Mouse (Mus musculus) layer of hippocampus, adult 9-10 months (tissue): ENCODE measurements around the gene Kmt2b.

Experiments used
- DNase-seq: peaks from one replicate; pipeline ENCODE4 v3.0.0; 2022; ENCODE audit warnings: low spot score

The Kmt2b gene

DNA sequence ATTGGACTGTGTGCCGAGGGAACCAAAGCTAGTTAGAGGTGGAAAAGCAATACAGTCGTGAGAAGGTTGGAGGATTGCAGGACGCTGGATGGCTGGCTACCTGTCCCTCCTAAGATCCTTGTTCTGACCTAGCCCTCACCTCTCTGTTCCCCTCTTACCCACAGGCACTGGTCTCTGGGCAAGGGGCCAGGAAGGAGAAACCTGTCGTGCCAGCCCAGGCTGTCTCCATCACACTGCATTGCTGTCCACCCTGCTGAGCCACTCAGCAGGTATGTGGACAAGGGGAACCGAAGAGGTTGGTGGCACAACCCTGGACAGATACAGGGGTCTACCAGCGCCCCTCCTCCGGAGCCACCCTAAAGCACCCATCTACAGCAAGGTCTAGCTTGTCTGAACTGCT lies 12.1 kb upstream of the Kmt2b start:
- no peak for DNase-seq

DNA sequence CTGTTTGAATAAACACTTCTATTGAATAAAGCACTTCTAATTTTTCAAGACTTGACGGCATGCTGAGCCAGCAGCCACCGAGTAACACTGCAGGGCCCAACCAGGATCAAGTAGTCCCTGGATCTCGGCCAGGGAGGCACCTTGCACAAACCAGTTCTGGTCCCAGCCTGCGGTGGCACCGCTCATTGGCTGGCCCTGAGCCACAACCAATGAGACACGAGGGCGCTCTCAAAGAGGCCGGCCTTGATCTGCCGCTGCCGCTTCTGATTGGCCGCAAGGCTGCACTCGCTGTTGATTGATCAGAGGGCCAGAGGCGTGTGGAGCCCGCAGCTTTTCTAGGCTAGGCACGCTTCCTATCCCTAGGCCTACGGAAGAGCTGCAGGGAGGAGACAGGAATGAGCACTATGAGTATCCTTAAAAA lies 11.4 kb upstream of the Kmt2b start:
- DNase-seq, result peak; percentile 78

DNA sequence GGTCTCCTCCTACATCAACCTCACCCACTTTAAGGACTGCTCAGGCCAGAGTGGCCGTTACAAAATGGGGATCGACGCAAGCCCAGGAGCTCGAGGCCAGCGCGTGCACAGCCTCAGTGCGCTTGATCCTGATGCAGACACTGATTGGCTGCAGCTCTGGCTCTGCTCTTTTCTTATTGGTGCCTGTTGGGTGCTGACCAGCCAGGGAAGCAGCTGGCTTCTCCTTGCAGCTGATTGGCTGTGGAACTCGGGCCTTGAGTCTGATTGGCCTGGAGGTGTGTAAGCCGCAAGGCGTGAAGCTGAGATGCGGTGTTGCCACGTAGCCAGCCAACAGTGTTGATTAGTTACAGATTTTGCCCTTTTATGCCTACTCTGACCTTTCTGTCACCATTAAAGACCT lies 10.3 kb upstream of the Kmt2b start, which contains the start of gene Zbtb32:
TSS of gene Zbtb32 (minus strand) at position 124 of the 400 bp plus-strand sequence.
- no peak for DNase-seq

DNA sequence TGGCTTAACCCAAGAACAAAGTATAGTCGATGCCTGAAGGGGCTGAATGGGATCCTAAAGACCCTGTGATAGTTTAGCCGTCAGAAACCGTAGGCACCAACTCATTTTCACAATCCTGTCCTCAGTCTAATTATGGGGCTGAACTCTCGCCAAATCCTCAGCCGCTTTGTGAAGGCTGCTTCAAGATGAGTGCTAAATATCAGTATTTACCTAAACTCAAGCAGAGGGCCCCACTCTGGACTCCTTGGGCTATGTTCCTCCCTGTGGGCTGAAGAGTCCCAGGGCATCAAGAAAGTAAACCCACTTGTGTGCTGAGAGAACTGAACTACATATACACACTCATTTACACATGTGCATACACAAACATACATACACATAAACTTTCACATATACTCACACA lies 8.3 kb upstream of the Kmt2b start:
- no peak for DNase-seq

DNA sequence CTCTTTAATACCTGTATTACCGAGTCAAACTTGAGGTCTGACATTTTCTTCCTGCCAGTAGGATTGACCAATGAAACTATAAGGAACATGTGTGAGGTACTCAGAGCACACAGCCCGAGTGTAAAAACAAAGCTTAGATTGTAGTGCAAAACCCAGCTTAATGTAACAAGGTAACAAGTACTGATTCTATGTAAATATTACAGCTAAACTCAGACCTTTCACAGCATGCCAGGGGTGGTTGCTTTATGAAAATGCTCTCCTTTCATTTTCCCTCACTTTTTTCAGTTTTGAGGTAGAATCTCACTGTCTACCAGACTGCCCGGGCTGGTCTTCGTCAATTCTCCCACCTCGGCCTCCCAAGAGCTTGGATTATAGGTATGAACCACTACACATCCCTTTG lies 7.6 kb upstream of the Kmt2b start:
- DNase-seq, result no peak

DNA sequence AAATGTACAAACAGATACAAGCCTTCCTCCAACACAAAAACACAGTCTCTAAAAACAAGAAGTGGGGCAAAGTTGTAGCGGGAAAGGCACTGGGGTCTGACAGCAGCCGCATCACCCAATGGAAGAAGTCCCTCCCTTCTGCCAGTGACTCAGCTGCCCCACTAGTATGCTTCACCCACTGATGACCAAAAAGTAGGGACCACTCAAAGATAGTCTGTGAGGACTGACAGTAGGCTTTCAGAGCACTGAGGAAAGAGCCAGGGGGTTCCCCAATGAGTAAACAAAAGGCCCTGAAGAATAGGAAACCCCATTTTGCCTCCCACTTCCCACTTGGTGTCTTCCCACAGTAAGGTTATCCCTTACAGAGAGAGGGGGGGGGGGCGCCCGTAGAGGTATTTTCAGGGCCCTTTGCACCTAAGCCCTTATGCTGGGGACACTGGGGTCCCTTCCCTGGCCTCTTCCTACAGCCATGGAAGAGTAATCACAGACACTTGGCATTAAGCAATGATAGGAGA lies 6.0 kb upstream of the Kmt2b start:
- DNase-seq, result no peak

DNA sequence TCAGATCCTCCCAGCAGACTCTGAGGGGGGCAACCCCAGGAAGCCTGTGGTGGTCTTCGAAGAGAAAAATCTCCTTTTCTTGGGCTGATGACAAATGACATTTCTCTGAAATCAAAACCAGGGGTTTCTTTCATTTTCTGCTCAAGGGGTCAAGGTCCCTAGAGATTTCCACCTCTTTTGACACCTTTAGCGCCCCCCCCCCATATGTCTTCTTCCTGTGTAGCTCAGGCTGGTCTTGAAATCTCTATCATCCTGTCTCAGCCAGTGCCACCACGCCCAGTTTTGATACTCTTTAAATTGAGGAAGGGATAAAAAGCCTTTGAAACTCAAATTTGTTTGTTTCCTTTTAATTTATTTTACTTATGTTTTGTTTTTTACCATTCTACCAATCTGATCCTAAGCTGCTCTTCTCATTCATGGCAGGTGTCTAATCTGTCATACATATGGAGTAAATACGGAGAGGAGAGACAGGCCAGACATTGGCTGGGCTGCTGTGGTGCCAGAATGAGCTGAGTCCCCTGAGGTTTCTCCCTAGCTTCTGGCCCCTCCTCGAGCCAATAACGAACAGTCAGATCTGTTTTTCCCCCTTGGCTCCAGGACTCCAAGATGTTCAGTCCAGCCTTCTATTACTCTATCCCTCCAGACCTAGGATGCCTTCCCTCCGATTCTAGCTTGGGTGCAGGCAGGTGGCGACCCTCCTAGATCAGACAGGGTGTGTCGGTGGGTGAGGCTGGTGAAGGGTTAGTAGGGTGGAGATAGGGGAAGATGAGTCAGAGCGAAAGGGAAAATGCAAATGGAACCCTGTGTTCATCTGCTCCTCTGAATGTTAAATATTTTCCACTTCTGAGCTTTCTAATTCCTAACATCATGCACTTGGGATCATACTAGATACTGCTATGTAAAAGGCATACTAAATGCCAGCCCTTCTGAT lies 5.3 kb upstream of the Kmt2b start:
- DNase-seq, result no peak

DNA sequence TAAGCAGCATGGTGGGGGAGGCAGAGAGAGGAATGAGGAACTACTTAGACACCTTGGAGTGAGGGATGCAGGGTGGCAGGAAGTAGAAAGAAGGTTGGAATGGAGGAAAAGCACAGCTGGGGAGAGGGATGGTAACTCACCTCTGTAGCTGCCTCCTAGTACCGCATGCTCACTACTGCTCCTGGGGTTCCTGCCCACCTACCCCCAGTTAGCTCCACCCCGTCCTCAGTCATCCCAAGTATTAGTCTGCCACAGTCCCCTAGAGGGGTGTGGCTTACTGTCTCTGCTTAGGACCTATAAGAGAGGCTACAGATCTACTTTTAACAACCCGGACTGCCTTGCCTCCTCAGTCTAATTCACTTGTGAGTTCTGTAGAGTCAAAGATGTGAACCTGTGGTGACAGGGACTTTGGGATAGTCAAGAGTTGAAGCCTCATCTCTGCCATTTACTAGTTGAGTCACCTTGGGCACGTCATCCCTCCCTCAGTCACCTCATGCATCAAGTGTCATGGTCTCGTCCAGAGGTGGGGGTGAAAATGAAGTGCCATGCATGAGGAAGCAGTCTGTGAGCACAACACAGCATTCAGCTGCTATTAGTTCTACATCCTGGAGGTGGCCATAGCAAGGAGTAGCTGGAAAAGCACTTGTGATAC lies 4.4 kb upstream of the Kmt2b start:
- DNase-seq, result no peak

DNA sequence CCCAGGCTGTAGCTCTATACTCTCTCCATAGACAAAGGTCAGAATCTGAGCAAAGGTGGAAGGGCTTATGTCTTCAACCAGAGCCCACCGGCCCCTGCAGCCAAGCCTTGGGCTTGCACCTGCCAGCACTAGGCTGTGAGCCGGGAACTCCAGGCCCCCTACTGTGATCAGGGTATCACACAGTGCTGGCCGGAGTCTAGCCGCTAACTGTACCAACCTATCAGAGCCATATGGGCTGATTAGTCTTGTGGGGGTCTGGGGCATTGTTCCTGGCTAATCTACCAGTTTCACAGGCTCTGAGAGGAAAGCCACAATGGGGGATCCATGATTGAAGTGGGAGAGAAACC lies 3.1 kb upstream of the Kmt2b start:
- DNase-seq, result no peak

DNA sequence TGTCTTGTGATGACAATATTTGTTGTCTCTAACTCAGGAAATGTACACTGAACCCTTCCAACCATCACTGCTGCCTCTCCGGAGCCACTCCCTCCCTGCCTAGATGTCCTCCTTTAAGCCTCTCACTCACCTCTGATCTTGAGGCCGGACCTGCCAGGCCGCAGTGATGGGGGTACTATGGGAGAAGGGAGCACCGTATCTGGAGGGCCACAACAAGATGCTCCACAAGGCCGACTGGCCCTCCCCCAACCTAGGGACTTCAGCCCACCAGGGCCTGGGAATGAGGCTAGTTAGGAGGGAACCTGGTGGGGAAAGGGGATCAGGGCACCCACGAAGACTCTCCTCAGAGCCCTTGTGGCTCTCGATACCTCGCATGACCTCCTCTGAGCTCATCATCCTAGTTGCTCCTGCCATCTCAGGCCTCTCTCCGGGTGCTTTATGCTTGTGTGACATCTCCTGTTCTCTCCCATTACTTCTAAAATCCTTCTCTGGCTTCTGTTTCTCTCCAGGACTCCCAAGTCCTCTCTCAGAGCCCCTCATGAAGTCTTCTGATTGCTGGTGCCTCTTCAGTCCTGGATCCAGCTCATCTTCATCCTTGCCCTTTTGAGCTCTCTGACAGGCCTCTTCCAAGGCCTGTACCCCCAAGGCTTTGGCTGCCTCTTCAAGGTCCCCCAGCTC lies 2.5 kb upstream of the Kmt2b start:
- DNase-seq, result no peak

DNA sequence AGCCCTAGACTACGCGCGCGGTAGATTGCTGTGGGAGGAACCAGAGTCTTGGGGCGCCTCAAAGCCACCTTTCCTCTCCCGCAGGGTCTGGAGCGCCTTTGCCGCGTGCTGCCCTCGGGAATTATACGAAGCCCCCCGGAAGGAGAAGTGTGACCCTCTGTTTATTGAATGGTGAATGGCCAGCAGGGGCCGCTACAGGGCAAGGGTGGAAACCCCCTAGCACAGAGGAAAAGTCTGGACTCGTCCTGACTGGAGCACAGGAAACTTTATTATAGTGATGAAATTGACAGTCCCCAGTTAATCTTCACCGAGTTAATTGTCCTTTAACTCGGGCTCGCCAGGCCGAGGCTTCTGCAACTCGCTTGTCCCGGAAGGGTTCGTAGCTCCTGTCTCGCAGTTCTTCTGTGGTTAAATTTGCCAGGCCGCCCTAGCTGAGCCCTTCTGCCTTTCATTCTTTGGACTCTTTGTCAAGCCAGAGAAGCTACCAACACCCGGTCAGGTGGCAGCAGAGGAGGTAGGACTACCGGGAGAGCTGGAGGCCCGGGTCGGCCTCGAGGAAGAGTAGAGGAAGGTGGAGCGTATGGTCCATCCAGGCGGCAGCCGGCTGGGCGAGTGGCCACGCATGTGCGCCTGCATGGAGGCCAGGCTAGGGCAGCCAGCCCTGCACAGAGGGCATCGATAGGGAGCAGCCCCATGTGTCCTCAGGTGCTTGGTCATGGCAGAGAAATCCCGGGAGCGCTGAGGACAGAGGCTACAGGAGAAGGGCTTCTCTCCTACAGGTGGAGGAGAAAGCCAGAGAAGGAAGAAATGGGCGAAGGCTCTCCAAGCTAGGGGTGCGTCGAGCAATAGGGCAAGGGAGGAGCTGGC lies 1.1 kb upstream of the Kmt2b start:
- peak; percentile 44 for DNase-seq

DNA sequence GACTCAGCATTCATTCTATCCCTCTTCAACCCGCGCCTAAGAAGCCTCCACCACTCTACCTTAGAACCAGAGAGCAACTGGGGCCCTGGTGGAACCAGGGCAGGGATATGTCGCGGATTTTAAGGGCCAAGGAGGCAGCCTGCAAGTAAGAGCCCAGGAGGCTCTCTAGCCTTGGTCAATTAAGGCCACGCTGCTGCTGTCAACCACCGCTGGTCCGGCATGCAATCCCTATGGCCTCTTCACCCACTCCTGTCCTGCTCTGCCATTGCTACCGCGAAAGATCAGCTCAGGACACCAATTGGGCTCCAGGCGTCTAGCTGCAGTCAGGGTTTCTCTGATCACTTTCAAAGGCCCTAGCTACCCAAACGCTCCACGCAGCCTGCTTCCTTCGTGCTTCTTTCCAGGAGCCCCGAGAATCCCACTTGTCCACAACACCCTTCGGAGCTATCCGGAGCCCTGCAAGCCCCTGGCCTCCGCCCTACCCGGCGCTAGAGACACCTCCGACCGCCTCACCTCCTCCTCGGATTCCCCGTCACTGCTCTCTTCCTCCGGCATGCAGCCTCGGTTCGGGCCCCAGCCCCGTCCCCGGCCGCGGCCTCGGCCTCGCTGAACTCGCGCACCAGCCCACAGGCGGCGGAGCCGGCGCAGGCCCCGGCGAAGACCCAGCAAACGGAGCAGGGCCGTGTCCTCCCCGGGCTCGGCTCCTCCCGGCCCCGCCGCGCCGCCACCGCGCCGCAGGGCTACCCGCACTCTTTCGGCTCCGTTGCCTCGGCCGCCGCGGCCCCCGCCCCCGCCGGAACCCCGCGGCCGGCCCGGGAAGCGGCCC lies 471 bp downstream of the Kmt2b start:
- peak; percentile 33 for DNase-seq

DNA sequence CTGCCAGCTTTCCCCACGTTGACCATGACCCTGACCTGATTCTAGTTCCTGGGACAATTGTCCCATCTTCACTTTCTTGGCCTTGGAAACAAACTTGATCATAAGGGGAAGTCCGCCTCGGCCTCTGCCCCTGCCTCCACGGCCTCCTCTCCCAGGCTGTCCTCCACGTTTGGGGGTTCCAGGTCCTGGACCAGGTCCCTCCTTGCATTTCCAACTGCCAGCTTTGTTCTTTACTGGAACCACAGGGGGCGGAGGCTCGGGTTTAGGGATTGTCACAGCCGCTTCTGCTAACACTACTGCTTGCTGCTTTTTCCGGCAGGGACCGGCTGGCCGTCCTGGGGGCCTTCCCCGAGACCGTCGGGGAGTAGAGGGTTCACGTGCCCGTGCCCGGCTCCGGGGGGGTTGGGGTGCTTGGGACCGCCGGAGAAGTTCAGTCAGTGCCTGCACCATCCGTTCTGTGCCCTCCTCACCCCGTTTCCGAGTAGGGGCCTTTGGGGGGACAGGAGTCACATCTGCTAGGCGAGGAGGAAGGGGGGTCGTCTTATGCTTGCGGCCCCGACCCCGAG lies 2.0 kb downstream of the Kmt2b start:
- DNase-seq, result no peak

DNA sequence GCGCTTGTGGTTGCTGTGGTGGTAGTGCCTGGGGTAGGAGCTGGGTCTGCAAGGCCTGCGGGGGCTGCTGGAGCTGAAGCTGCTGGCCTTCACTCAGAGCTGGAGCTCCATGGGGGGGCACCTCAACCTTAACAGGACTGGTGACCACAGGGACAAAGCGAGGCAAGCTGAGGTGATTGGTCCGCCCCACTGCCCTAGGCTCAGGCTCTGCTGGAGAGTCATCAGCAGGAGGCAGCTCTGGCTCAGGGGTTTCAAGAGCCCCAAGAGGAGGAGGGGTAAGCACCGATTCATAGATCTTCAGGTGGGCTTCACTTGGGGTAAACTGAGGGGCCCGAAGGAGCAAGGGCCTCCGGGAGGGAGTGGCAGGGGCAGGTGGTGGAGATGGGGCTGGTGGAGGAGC lies 3.4 kb downstream of the Kmt2b start:
- no peak for DNase-seq

DNA sequence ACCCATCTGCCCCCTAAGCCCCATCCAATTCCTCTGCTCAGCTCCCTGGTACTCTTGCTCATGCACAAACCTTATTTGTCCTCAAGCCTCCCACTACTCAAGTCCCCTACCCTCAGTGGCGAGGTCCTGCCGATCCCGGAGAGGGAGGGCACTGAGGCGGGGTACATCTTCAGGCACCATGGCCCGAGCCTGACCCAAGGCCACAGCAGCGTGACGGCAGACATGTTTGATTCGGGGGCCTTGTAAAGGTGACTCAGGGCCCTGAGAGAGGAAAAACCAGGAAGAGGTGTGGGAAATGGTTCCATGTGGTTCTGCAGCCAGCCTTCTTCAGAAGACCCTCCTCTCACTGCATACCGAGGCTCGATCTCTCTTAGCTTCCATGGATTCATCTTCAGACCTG lies 4.2 kb downstream of the Kmt2b start:
- DNase-seq, result no peak

DNA sequence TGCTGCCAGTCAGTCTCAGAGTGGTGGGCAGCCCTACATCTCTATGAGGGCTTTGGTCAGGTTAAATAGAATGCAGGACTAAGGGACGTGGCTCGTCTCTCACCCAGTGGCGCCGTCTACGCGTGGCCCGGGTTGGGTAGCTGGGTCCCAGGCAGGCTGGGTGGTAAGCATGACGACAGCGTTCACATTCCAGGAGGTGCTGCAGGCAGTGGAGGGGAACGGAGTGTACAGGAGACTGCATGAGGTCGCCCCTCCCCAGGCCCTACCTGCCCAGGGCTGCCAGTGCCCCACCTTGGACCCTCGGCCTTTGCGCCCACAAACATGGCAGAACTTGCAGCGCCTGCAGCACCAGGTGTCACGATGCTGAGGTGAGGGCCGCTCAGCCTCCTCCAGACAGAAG lies 7.0 kb downstream of the Kmt2b start:
- DNase-seq, result no peak

DNA sequence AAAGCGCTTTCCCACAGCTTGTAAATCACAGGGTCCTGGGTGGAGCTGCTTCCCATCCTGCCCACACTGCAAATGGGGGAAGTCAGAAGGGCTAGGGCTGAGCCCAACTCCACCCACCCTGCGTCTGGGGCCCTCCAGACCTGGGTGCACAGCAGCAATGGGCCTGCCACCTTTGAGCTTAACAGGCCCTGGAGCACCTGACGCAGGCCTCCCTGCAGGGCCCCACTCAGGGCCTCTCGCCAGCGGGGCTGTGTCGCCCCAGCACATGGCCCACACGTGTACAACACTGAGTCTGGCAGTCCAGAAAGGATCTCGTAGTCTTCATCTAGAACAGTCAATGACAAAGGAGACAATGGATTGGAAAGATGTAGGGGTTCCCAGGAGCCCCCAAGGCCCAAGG lies 8.6 kb downstream of the Kmt2b start:
- no peak for DNase-seq

DNA sequence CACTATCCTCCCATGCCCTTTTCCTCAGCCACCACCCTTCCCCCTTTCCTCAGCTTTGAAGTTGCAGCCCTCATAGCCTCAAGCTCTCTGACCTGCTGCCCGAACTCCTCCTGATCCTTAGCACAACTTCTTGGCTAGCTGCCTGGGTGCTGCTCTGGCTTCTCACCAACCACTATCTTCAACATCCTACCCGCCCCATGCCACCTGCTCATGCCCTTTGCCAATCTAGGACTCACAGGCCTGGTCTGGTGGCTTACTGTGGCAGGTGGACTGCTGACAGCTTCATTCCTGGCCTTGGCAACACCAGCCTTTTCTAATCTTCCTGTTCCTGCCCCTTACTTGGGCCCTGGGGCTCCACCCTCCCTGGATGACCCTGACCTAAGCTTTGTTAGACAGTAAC lies 15.6 kb downstream of the Kmt2b start:
- no peak for DNase-seq

DNA sequence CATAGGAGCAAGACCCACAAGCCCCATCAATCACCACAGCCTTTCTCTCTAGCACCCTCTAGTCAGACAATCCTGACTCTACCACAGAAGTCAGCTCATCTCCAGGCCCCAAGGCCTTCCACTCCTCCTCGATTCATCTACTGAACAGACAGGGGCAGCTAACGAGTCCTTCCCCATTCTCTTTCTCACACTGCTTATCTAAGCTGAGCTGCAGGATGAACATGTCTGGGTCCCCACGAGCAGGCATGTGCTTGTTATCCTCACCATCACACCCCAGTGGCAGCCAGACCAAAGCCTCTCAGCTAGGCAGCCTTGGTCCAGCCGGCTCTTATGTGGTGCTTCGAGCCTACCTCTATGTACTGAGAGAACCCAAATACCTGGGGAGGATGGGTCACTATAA lies 16.1 kb downstream of the Kmt2b start:
- DNase-seq, result no peak

DNA sequence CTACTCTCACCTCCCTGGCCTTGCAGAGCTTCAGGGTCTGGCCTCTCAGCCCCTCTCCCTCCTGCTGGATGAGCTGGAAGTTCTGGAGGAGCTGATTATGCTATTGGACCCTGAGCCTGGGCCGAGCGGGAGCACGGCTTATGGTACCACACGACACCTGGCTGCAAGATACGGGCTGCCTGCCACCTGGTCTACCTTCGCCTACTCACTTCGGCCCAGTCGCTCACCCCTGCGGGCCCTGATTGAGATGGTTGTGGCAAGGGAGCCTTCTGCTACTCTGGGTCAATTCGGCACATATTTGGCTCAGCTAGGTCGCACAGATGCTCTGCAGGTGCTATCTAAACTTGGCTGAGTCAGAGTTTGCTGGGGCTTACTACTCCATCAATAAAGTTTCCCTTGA lies 21.0 kb downstream of the Kmt2b start:
- no peak for DNase-seq

DNA sequence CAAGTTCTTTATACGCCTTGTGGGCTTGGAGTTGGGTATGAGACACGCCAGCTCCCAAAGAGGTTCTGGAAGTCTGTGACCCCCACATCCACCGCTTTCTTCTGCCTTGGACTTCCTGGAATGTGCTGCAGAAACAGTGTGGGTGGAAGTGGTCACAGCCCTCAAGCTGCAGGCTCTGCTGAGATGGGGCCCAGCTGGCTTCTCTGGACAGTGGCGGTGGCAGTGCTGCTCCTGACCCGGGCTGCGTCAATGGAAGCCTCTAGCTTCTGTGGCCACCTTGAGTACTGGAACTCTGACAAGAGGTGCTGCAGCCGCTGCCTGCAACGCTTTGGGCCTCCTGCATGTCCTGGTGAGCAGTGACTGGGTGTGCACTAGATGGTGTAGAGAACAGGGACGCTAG lies 22.5 kb downstream of the Kmt2b start:
- DNase-seq, result no peak
